Mouse (Mus musculus): ENCODE data around the gene Kctd5.
A peak's percentile ranks its signal among the peaks of the same experiment; 100 is the strongest.

Kctd5 gene

GRCm38 (mm10) chr17:24037360-24037759 is 35.9 kb downstream of the Kctd5 start:
- no peak for DNase-seq (ENCODE audit: low read depth)

- DNase-seq (ENCODE audit: low read depth) = no peak
Observed at GRCm38 (mm10) chr17:24036954-24037353, 36.3 kb downstream of the Kctd5 start.

GRCm38 (mm10) chr17:24035087-24035486 is 38.2 kb downstream of the Kctd5 start:
- no peak for DNase-seq (ENCODE audit: low read depth)

- DNase-seq (ENCODE audit: low read depth) = no peak
Observed at GRCm38 (mm10) chr17:24030551-24030950, 42.7 kb downstream of the Kctd5 start.

- DNase-seq (ENCODE audit: low read depth) = no peak
Observed at GRCm38 (mm10) chr17:24029477-24029876, 43.8 kb downstream of the Kctd5 start.

- no peak for DNase-seq (ENCODE audit: low read depth)
Observed at GRCm38 (mm10) chr17:24021375-24022199, 51.7 kb downstream of the Kctd5 start.

GRCm38 (mm10) chr17:24020696-24021095 is 52.6 kb downstream of the Kctd5 start:
- DNase-seq (ENCODE audit: low read depth) = no peak

GRCm38 (mm10) chr17:24015727-24016126 is 57.6 kb downstream of the Kctd5 start:
- peak; percentile 29 for DNase-seq (ENCODE audit: low read depth)

GRCm38 (mm10) chr17:24014433-24014965 is 58.8 kb downstream of the Kctd5 start:
- DNase-seq (ENCODE audit: low read depth) = no peak

- DNase-seq (ENCODE audit: low read depth) = no peak
Observed at GRCm38 (mm10) chr17:24012921-24013320, 60.4 kb downstream of the Kctd5 start.

GRCm38 (mm10) chr17:24009617-24010016 is 63.7 kb downstream of the Kctd5 start:
- DNase-seq (ENCODE audit: low read depth) = no peak

- DNase-seq (ENCODE audit: low read depth) = no peak
Observed at GRCm38 (mm10) chr17:24008105-24008504, 65.2 kb downstream of the Kctd5 start.

- no peak for DNase-seq (ENCODE audit: low read depth)
Observed at GRCm38 (mm10) chr17:24007391-24007790, 65.9 kb downstream of the Kctd5 start.

- DNase-seq (ENCODE audit: low read depth) = no peak
Observed at GRCm38 (mm10) chr17:24006930-24007329, 66.4 kb downstream of the Kctd5 start.

GRCm38 (mm10) chr17:24005049-24005448 is 68.2 kb downstream of the Kctd5 start:
- DNase-seq (ENCODE audit: low read depth) = no peak

- no peak for DNase-seq (ENCODE audit: low read depth)
Observed at GRCm38 (mm10) chr17:24004071-24004665, 69.1 kb downstream of the Kctd5 start.

GRCm38 (mm10) chr17:24000404-24000803 is 72.9 kb downstream of the Kctd5 start:
- DNase-seq (ENCODE audit: low read depth) = no peak

GRCm38 (mm10) chr17:23998383-23998782 is 74.9 kb downstream of the Kctd5 start:
- DNase-seq (ENCODE audit: low read depth) = no peak

GRCm38 (mm10) chr17:23997901-23998300 is 75.4 kb downstream of the Kctd5 start, which contains the start of gene Prss22:
Gene Prss22 (minus strand): TSS chr17:23998100.
- DNase-seq (ENCODE audit: low read depth) = no peak

Measured in induced T-regulatory cell, adult 2 months (primary cell).